Mouse (Mus musculus): ENCODE results near the gene Hrc. TPM values are rescaled to one million over a fixed set of nuclear protein-coding genes. Genes with fewer than 3 reads are reported as not detected.
A peak's percentile ranks its signal among the peaks of the same experiment; 100 is the strongest.

Hrc gene
- polyA plus RNA-seq, 1 experiment from 2014 or later, result 0.68 TPM

DNA sequence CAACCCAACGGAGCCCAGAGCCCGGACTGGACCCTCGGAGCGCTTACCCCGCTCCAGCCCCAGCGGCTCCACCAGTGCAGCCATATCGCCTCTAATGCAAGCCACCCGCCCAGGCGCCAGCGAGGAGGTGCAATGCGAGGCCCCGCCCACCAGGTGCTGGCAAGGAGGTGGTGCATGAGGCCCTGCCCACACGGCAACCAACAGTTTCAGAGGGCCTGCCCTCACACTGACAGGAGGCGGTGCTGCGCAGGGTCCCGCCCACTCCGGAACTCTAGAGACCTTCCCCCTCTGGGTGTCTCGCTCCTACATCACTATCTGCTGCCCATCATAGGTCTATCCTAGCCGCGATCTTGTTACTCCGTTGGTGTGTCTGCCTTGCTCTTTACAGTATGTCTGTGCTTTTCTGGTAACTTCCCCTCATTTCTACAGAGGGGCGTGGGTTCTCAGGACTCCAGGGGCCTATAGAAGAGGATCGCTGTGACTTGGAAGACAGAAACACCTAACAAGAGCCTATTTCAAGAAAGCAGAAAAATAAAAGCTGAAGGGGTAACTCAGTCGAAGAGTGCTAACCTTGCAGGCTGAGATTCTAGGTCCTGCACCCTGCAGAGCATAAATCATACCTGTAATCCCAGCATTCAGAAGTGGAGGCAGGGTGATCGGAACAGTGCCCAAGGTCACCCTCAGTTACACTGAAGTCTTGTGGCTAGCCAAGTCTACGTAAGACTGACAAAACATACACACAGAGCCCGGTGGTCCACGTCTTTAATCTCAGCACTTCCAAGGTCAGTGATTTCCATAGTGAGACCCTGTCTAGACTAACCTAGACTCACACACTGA, 35.6 kb downstream of the Hrc start, which contains the start of gene Lin7b:
Lin7b (minus strand) TSS at position 109 of the 837 bp plus-strand sequence.
- Histone ChIP-seq H3K9ac (ENCODE audit: low read depth, low read length) (peak within 1 kb of the TSS; percentile 8), H3K9me3 (ENCODE audit: control insufficient read depth, low read length) (no peaks in the 10 kb centered on the region), H3K4me2 (replicated peaks; ENCODE audit: low read depth, low read length) (peak within 1 kb of the TSS; percentile 80), H3K27ac (ENCODE audit: low read depth, low read length) (no peak within 1 kb of the TSS), H3K4me3 (ENCODE audit: low read depth, low read length) (peak within 1 kb of the TSS; percentile 36), H3K36me3 (ENCODE audit: control insufficient read depth, insufficient read depth, low read length) (peaks cover under 1% of the 10 kb centered on the region; the same call in 1 of the 2 replicates), H3K4me1 (replicated peaks; ENCODE audit: control insufficient read depth, insufficient read depth, low read length) (peaks cover 13% of the 10 kb centered on the region; the same call in 1 of the 2 replicates), H3K27me3 (ENCODE audit: control insufficient read depth, insufficient read depth, low read length) (peaks cover 20% of the 10 kb centered on the region)
- WGBS, result 11% methylated on average over 27 of the region's 28 CpGs
- DNase-seq (ENCODE audit: low spot score) (peak; percentile 86), ATAC-seq (ENCODE audit: low FRiP score) (peak; percentile 59)

DNA sequence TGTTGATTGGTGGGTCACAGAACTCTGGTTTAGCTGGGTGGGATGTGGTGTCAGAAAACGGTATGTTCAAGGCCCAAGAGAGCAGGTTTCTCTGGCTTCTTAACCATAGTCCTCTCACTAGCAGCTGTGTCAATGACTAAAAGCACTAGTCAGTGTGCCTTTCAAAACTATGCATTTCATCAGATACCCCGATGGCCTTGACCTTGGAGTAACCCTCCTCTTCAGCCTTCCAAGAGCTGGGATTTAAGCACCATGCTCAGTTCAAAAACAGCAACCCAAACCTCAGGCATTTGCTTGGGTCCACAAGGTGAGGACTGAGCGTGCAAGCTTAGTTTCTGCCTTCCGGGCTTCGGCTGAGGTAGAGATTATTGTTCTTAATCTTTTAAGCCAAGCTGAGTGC, 37.3 kb downstream of the Hrc start:
- H3K4me1 ChIP-seq (replicated peaks; ENCODE audit: control insufficient read depth, insufficient read depth, low read length), result peaks cover 13% of the 10 kb centered on the region; the same call in 1 of the 2 replicates
- H3K36me3 ChIP-seq (ENCODE audit: control insufficient read depth, insufficient read depth, low read length), result peaks cover 16% of the 10 kb centered on the region
- H3K9me3 ChIP-seq (ENCODE audit: control insufficient read depth, low read length), result no peaks in the 10 kb centered on the region
- no peak overlapping the region for H3K4me2 ChIP-seq (replicated peaks; ENCODE audit: low read depth, low read length)
- ATAC-seq (ENCODE audit: low FRiP score) (no peak), DNase-seq (ENCODE audit: low spot score) (no peak)
- H3K9ac ChIP-seq (ENCODE audit: low read depth, low read length), result no peak overlapping the region
- WGBS, result 92% methylated on average over 5 of the region's 5 CpGs
- H3K27me3 ChIP-seq (ENCODE audit: control insufficient read depth, insufficient read depth, low read length), result peaks cover 20% of the 10 kb centered on the region
- no peak overlapping the region for H3K27ac ChIP-seq (ENCODE audit: low read depth, low read length)
- no peak overlapping the region for H3K4me3 ChIP-seq (ENCODE audit: low read depth, low read length)

DNA sequence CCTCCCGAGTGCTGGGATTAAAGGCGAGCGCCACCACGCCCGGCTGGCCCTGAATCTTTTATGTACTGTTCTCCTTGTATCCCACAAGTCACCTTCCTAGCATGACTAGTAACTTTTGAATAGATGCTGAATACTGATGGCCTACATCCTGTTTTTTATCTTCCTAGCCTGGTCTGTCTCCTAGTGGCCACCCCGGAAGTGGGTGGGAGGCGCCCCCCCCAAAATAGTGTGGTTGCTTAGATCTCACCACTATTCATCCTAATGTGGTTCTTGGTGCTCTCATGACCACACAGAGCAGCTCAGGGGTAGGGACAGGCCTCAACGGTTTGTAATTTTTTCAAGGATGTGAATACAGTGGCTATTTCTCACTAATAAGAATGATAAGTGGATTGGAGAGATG, 39.5 kb downstream of the Hrc start:
- Histone ChIP-seq H3K9me3 (ENCODE audit: control insufficient read depth, low read length) (no peaks in the 10 kb centered on the region), H3K4me1 (replicated peaks; ENCODE audit: control insufficient read depth, insufficient read depth, low read length) (0 out of 2 replicates have a peak, but pooled peaks cover 6% of the 10 kb centered on the region), H3K4me3 (ENCODE audit: low read depth, low read length) (no peak overlapping the region), H3K27me3 (ENCODE audit: control insufficient read depth, insufficient read depth, low read length) (peaks cover 4% of the 10 kb centered on the region), H3K36me3 (ENCODE audit: control insufficient read depth, insufficient read depth, low read length) (peaks cover 19% of the 10 kb centered on the region), H3K27ac (ENCODE audit: low read depth, low read length) (no peak overlapping the region), H3K4me2 (replicated peaks; ENCODE audit: low read depth, low read length) (no peak overlapping the region), H3K9ac (ENCODE audit: low read depth, low read length) (no peak overlapping the region)
- DNase-seq (ENCODE audit: low spot score) (no peak), ATAC-seq (ENCODE audit: low FRiP score) (no peak)
- 92% methylated on average over 8 of the region's 8 CpGs for WGBS

DNA sequence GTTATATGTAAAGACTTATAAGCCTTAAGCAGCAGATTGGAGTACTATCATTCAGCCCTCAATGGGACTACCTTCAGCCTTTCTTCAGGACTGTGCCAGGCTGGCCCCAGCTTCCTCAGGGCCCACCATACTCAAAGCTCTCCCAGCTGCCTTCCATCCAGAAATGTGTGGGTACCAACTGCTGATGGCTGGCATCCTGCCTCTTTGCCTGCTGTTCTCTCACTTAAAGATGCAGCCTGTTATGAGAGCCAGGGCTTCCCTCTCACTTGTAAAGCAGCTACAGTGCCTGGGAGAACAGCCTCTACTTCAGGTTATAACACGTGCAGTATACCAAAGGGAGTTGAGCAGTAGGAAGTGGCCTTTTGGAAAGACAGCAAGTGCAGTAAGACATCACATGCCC, 41.0 kb downstream of the Hrc start:
- H3K9me3 ChIP-seq (ENCODE audit: control insufficient read depth, low read length), result no peaks in the 10 kb centered on the region
- DNase-seq (ENCODE audit: low spot score), result no peak
- peaks cover 25% of the 10 kb centered on the region for H3K36me3 ChIP-seq (ENCODE audit: control insufficient read depth, insufficient read depth, low read length)
- 89% methylated on average over 1 of the region's 1 CpGs for WGBS
- H3K4me2 ChIP-seq (replicated peaks; ENCODE audit: low read depth, low read length), result no peak overlapping the region
- no peak for ATAC-seq (ENCODE audit: low FRiP score)
- no peak overlapping the region for H3K4me3 ChIP-seq (ENCODE audit: low read depth, low read length)
- no peaks in the 10 kb centered on the region for H3K4me1 ChIP-seq (replicated peaks; ENCODE audit: control insufficient read depth, insufficient read depth, low read length)
- no peak overlapping the region for H3K9ac ChIP-seq (ENCODE audit: low read depth, low read length)
- H3K27ac ChIP-seq (ENCODE audit: low read depth, low read length), result no peak overlapping the region
- H3K27me3 ChIP-seq (ENCODE audit: control insufficient read depth, insufficient read depth, low read length), result no peaks in the 10 kb centered on the region

DNA sequence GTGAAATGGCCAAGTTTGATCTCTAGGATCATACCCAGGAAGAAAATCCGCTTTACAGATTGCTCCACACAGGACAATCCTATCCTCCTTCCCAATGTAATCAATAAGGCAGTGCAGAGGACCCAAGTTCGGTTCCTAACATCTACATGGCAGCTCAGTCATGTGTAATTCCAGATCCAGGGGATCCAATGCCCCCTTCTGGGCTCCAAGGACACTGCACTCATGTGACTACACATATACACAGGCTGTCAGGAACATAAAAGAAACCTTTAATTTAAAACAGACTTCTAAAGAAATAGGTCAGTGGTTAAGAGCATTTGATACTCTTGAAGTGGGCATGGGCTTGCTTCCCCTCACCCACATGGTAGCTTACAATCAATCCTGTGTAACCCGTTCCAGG, 51.0 kb downstream of the Hrc start:
- Histone ChIP-seq H3K4me1 (replicated peaks; ENCODE audit: control insufficient read depth, insufficient read depth, low read length) (no peaks in the 10 kb centered on the region), H3K4me3 (ENCODE audit: low read depth, low read length) (no peak overlapping the region), H3K4me2 (replicated peaks; ENCODE audit: low read depth, low read length) (no peak overlapping the region), H3K9me3 (ENCODE audit: control insufficient read depth, low read length) (no peaks in the 10 kb centered on the region), H3K9ac (ENCODE audit: low read depth, low read length) (no peak overlapping the region), H3K36me3 (ENCODE audit: control insufficient read depth, insufficient read depth, low read length) (peaks cover 37% of the 10 kb centered on the region), H3K27me3 (ENCODE audit: control insufficient read depth, insufficient read depth, low read length) (no peaks in the 10 kb centered on the region), H3K27ac (ENCODE audit: low read depth, low read length) (no peak overlapping the region)
- peak; percentile 33 for DNase-seq (ENCODE audit: low spot score)
- no peak for ATAC-seq (ENCODE audit: low FRiP score)
- WGBS, result 87% methylated on average over 3 of the region's 3 CpGs

Other genes starting within 250 kb of the Hrc start
- 134 and 149 TPM in 2 replicates for gene Rcn3, start 243.1 kb upstream of the Hrc start, polyA plus RNA-seq (2014; fragmentation: Nextera tagmentation; extraction: Ambion mirVana)
- gene Fcgrt, start 231.4 kb upstream of the Hrc start, polyA plus RNA-seq (2014; fragmentation: Nextera tagmentation; extraction: Ambion mirVana), result 12.9 and 13.2 TPM in 2 replicates
- gene Rps11, start 210.9 kb upstream of the Hrc start, polyA plus RNA-seq (2014; fragmentation: Nextera tagmentation; extraction: Ambion mirVana), result 1,346 and 1,389 TPM in 2 replicates
- 1,145 and 1,168 TPM in 2 replicates for gene Rpl13a, start 206.5 kb upstream of the Hrc start, polyA plus RNA-seq (2014; fragmentation: Nextera tagmentation; extraction: Ambion mirVana)
- 0.47 TPM in 1 of 2 replicates, not detected in the other for gene Gm45713, start 199.1 kb upstream of the Hrc start, polyA plus RNA-seq (2014; fragmentation: Nextera tagmentation; extraction: Ambion mirVana)
- 1.5 and 1.6 TPM in 2 replicates for gene Flt3l, start 198.9 kb upstream of the Hrc start, polyA plus RNA-seq (2014; fragmentation: Nextera tagmentation; extraction: Ambion mirVana)
- 105 TPM in 2 replicates for gene Pih1d1, start 181.0 kb upstream of the Hrc start, polyA plus RNA-seq (2014; fragmentation: Nextera tagmentation; extraction: Ambion mirVana)
- gene Aldh16a1, start 180.7 kb upstream of the Hrc start, polyA plus RNA-seq (2014; fragmentation: Nextera tagmentation; extraction: Ambion mirVana), result 20.8 and 28.6 TPM in 2 replicates
- gene Slc17a7, start 171.3 kb upstream of the Hrc start, polyA plus RNA-seq (2014; fragmentation: Nextera tagmentation; extraction: Ambion mirVana), result 0.51 and 1.1 TPM in 2 replicates
- gene Gfy, start 155.7 kb upstream of the Hrc start, polyA plus RNA-seq (2014; fragmentation: Nextera tagmentation; extraction: Ambion mirVana), result not detected in 2 replicates
- not detected in 2 replicates for gene Pth2, start 154.3 kb upstream of the Hrc start, polyA plus RNA-seq (2014; fragmentation: Nextera tagmentation; extraction: Ambion mirVana)
- 0.31 and 0.40 TPM in 2 replicates for gene Ccdc155, start 130.4 kb upstream of the Hrc start, polyA plus RNA-seq (2014; fragmentation: Nextera tagmentation; extraction: Ambion mirVana)
- gene Dkkl1, start 123.1 kb upstream of the Hrc start, polyA plus RNA-seq (2014; fragmentation: Nextera tagmentation; extraction: Ambion mirVana), result 1.6 and 1.7 TPM in 2 replicates
- 229 and 242 TPM in 2 replicates for gene Tead2, start 119.5 kb upstream of the Hrc start, polyA plus RNA-seq (2014; fragmentation: Nextera tagmentation; extraction: Ambion mirVana)
- gene Cd37, start 96.2 kb upstream of the Hrc start, polyA plus RNA-seq (2014; fragmentation: Nextera tagmentation; extraction: Ambion mirVana), result 1.1 and 2.5 TPM in 2 replicates
- gene Slc6a16, start 94.2 kb upstream of the Hrc start, polyA plus RNA-seq (2014; fragmentation: Nextera tagmentation; extraction: Ambion mirVana), result 0.14 and 0.32 TPM in 2 replicates
- not detected in 2 replicates for gene Slc6a21, start 57.8 kb upstream of the Hrc start, polyA plus RNA-seq (2014; fragmentation: Nextera tagmentation; extraction: Ambion mirVana)
- gene Trpm4, start 1.5 kb upstream of the Hrc start, polyA plus RNA-seq (2014; fragmentation: Nextera tagmentation; extraction: Ambion mirVana), result 5.2 and 6.9 TPM in 2 replicates
- 8.2 and 9.5 TPM in 2 replicates for gene Ppfia3, start 31.7 kb downstream of the Hrc start, polyA plus RNA-seq (2014; fragmentation: Nextera tagmentation; extraction: Ambion mirVana)
- 0.92 and 1.7 TPM in 2 replicates for gene Lin7b, start 35.3 kb downstream of the Hrc start, polyA plus RNA-seq (2014; fragmentation: Nextera tagmentation; extraction: Ambion mirVana)
- gene Snrnp70, start 60.5 kb downstream of the Hrc start, polyA plus RNA-seq (2014; fragmentation: Nextera tagmentation; extraction: Ambion mirVana), result 76.5 and 114 TPM in 2 replicates
- gene Kcna7, start 70.4 kb downstream of the Hrc start, polyA plus RNA-seq (2014; fragmentation: Nextera tagmentation; extraction: Ambion mirVana), result 0.11 TPM in 1 of 2 replicates, not detected in the other
- 0.99 and 1.2 TPM in 2 replicates for gene Ntf5, start 78.4 kb downstream of the Hrc start, polyA plus RNA-seq (2014; fragmentation: Nextera tagmentation; extraction: Ambion mirVana)
- gene Lhb, start 85.5 kb downstream of the Hrc start, polyA plus RNA-seq (2014; fragmentation: Nextera tagmentation; extraction: Ambion mirVana), result 0.47 TPM in 1 of 2 replicates, not detected in the other
- gene Gys1, start 99.6 kb downstream of the Hrc start, polyA plus RNA-seq (2014; fragmentation: Nextera tagmentation; extraction: Ambion mirVana), result 29.2 and 30.6 TPM in 2 replicates
- 168 and 178 TPM in 2 replicates for gene Ruvbl2, start 102.8 kb downstream of the Hrc start, polyA plus RNA-seq (2014; fragmentation: Nextera tagmentation; extraction: Ambion mirVana)
- 5,748 and 5,943 TPM in 2 replicates for gene Ftl1, start 124.6 kb downstream of the Hrc start, polyA plus RNA-seq (2014; fragmentation: Nextera tagmentation; extraction: Ambion mirVana)
- 128 and 196 TPM in 2 replicates for gene Bax, start 131.6 kb downstream of the Hrc start, polyA plus RNA-seq (2014; fragmentation: Nextera tagmentation; extraction: Ambion mirVana)
- 0.40 and 0.54 TPM in 2 replicates for gene Tulp2, start 146.6 kb downstream of the Hrc start, polyA plus RNA-seq (2014; fragmentation: Nextera tagmentation; extraction: Ambion mirVana)
- gene Gm45808, start 151.5 kb downstream of the Hrc start, polyA plus RNA-seq (2014; fragmentation: Nextera tagmentation; extraction: Ambion mirVana), result not detected in 2 replicates
- gene Dhdh, start 153.5 kb downstream of the Hrc start, polyA plus RNA-seq (2014; fragmentation: Nextera tagmentation; extraction: Ambion mirVana), result 2.9 and 4.1 TPM in 2 replicates
- gene Nucb1, start 175.1 kb downstream of the Hrc start, polyA plus RNA-seq (2014; fragmentation: Nextera tagmentation; extraction: Ambion mirVana), result 88.6 and 92.7 TPM in 2 replicates
- gene Ppp1r15a, start 191.0 kb downstream of the Hrc start, polyA plus RNA-seq (2014; fragmentation: Nextera tagmentation; extraction: Ambion mirVana), result 15.1 and 15.7 TPM in 2 replicates
- 2.1 and 2.3 TPM in 2 replicates for gene Plekha4, start 191.0 kb downstream of the Hrc start, polyA plus RNA-seq (2014; fragmentation: Nextera tagmentation; extraction: Ambion mirVana)
- gene Hsd17b14, start 219.6 kb downstream of the Hrc start, polyA plus RNA-seq (2014; fragmentation: Nextera tagmentation; extraction: Ambion mirVana), result 0.45 and 0.46 TPM in 2 replicates
- gene Bcat2, start 234.9 kb downstream of the Hrc start, polyA plus RNA-seq (2014; fragmentation: Nextera tagmentation; extraction: Ambion mirVana), result 26.6 and 31.4 TPM in 2 replicates

Measured in hindbrain, embryonic 11.5 days (tissue).